Mouse (Mus musculus): ENCODE measurements around the gene Nosip.
A peak's percentile ranks its signal among the peaks of the same experiment; 100 is the strongest.
"Not testable (repeated sequence)": the region's sequence is repeated elsewhere in the genome, so short reads cannot be mapped to it uniquely, and the experiment has no call there.

Nosip gene

GRCm38 (mm10) chr7:45090251-45090977 is 28.2 kb downstream of the Nosip start:
- no peak for DNase-seq (ENCODE audit: low spot score in 2 of 2)

- DNase-seq (ENCODE audit: low spot score in 2 of 2) = no peak
Observed at GRCm38 (mm10) chr7:45091001-45091990, 29.1 kb downstream of the Nosip start.

DNA sequence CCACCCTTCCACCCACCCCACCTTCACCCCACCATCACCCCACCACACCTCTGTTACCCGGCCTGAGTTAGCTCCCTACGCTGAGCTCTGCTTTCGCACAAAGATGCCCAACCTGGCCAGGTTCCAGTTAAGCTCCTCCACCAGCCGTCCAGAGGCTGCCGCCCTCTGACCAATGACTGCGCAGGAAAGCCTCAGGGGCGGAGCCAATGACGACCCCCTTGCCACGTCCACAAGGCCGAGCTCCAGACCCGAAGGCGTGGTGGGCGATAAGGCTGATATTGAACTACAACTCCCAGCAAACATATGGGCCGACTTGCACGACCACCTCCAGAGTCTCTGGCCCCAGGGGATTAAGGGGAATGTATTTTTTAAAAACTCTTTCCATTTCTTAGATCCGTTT is 29.8 kb downstream of the Nosip start, which contains the start of gene Rcn3:
Rcn3 (minus strand) TSS at position 174 of the 400 bp plus-strand sequence.
- no peak for DNase-seq (ENCODE audit: low spot score in 2 of 2)

GRCm38 (mm10) chr7:45092828-45093515 is 30.7 kb downstream of the Nosip start:
- DNase-seq (ENCODE audit: low spot score in 2 of 2) = no peak

DNA sequence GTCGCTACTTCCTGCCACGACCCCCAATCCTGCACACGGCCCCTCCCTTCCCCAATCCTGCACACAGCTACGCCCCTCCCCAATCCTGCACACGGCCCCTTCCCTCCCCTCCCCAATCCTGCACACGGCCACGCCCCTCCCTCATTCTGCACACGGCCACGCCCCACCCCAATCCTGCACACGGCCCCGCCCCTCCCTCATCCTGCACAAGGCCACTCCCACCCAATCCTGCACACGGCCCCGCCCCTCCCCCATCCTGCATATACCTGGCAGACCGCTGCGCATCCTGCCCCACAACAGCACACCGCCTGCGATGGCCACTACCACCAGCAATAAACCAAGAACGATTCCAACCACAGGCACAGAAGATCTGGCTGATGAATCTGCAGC is 31.3 kb downstream of the Nosip start:
- DNase-seq (ENCODE audit: low spot score in 2 of 2) = no peak

- no peak for DNase-seq (ENCODE audit: low spot score in 2 of 2)
Observed at GRCm38 (mm10) chr7:45094121-45094520, 31.9 kb downstream of the Nosip start.

GRCm38 (mm10) chr7:45095367-45095766 is 33.1 kb downstream of the Nosip start:
- DNase-seq (ENCODE audit: low spot score in 2 of 2) = no peak

DNA sequence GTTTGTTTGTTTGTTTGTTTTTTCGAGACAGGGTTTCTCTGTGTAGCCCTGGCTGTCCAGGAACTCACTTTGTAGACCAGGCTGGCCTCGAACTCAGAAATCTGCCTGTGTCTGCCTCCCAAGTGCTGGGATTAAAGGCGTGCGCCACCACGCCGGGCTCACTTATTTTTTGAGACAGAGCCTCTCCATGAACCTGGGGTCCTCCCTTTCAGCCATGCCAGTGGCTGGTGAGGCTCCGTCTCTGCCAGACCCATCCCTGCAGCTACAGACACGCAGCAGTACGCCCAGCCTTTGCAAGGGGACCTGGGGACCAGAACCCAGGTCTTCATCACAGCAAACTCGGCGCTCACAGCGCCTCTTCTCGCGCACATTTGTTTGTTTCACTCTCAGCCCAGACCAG is 33.7 kb downstream of the Nosip start:
- not testable (repeated sequence) for DNase-seq (ENCODE audit: low spot score in 2 of 2)

DNA sequence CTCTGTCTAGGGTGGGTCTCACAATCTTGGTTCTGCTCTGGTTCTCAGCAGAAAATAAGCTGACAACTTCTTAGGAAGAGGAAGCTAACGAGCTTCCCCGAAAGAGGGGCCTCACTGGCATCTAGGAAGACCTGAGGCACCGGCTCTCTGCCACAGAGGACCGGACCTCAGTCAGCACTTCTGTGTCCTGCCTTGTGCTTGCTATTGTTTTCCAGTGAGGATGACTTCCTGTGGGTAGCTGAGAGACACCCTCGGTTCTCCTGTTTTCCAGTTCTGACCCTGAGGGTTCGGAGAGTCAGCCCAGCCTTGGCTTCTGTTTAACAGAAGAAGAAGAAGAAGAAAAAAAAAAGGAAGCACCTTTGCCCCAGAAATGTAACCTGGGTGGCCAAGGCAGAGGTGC is 35.2 kb downstream of the Nosip start:
- no peak for DNase-seq (ENCODE audit: low spot score in 2 of 2)

- DNase-seq (ENCODE audit: low spot score in 2 of 2) = no peak
Observed at GRCm38 (mm10) chr7:45098541-45099240, 36.5 kb downstream of the Nosip start.

DNA sequence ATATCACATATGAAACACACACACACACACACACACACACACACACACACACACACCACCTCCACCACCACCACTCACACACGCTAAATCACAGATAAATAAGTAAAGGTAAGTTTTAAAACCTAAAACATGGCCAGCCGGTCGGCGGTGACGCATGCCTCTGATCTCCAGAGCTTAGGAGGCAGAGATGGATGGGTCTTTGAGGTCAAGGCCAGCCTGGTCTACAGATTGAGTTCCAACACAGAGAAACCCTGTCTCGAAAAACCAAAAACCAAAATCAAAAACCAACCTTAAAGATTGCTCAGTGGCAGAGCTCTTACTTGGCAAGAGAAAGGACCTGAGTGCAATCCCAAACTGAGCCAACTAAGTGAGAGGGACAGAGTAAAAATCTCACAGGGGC is 37.8 kb downstream of the Nosip start:
- no peak for DNase-seq (ENCODE audit: low spot score in 2 of 2)

- DNase-seq (ENCODE audit: low spot score in 2 of 2) = no peak
Observed at GRCm38 (mm10) chr7:45102441-45102840, 40.2 kb downstream of the Nosip start.

DNA sequence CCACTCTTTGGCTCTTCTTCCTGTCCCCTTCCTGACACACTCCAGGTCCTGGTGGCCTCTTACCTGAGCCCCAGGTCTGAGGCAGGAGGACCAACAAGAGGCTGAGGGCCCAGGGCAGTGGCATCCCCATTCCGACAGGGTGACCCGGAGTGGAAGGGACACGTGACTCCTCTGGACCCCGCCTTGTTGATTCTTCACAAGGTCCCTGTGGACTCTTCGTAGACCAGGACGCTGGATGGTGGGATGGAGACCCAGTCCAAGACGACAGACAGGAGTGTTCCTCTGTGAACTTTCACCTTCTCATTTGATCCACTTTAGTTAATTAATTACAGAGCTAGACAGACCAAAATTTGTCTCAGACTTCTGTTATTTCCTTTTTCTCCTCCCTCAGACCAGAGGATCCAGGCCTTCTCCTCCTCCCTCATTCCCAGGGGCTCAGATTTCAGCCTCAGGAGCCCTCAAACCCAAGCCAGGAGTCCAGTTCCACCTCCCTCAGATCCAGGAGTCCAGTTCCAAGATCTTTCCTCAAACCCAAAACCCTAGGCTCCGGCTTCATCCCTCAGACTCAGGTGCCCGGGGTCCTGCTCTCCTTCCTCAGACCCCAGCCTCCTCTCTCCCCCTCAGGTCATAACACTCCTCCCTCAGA is 40.8 kb downstream of the Nosip start:
- no peak for DNase-seq (ENCODE audit: low spot score in 2 of 2)

GRCm38 (mm10) chr7:45103652-45104180 is 41.5 kb downstream of the Nosip start, which contains the start of gene Fcgrt:
Gene Fcgrt (minus strand): TSS chr7:45103851.
- DNase-seq (ENCODE audit: low spot score in 2 of 2) = peak in 1 of 2 experiments; percentile 45

DNA sequence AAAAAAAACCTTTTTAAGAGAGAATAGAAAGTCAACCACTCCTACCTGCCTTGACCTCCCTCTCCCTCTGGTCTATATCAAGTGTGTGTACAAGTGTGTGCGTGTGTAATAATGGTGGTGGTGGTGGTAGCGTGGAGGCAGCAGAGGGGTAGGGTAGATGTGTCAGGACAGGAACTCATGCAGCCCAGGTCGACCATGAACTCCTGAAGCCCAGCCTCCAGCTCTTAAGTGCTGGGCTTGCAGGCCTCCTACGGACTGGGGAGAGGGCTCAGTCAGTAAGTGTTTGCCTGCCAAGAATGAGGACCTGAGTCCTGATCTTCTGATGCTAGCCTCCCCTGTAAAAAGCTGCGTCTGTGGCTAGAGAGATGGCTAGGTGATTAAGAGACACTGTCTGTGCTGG is 42.7 kb downstream of the Nosip start:
- no peak for DNase-seq (ENCODE audit: low spot score in 2 of 2)

- no peak for DNase-seq (ENCODE audit: low spot score in 2 of 2)
Observed at GRCm38 (mm10) chr7:45105491-45105890, 43.3 kb downstream of the Nosip start.

GRCm38 (mm10) chr7:45106441-45106840 is 44.2 kb downstream of the Nosip start:
- DNase-seq (ENCODE audit: low spot score in 2 of 2) = no peak

GRCm38 (mm10) chr7:45107052-45107645 is 44.9 kb downstream of the Nosip start:
- DNase-seq (ENCODE audit: low spot score in 2 of 2) = no peak

GRCm38 (mm10) chr7:45110089-45110488 is 47.9 kb downstream of the Nosip start:
- DNase-seq (ENCODE audit: low spot score in 2 of 2) = not testable (repeated sequence)

DNA sequence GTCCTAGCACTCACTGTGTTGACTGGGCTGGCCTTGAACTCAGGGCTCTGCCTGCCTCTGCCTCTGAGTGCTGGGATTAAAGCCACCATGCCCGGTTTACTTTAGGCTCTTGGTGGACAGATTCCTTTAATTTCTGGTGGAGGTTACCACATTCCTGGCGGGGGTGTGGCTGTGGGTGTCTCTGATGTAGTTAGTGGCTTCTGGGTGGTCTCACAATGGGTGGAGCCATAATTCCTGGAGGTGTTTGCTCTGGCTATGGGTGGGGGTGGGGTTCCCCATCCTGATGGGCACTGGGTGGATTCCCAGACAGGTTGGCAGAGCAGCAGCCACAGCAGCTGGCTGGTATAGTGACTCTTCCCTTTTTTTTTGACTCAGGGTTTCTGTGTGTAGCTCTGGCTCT is 49.7 kb downstream of the Nosip start:
- no peak for DNase-seq (ENCODE audit: low spot score in 2 of 2)
